Mouse (Mus musculus) liver, adult (tissue): ENCODE results near the gene Upk3a.

ENCODE experiments used
- GATA4 ChIP-seq: IDR thresholded peaks from 2 replicates; pipeline ENCODE4 v1.6.1; 2014; ENCODE audit warnings: mild to moderate bottlenecking, low read length; ENCODE audit not compliant: insufficient replicate concordance

Upk3a gene

GRCm38 (mm10) chr15:85036566-85037342 lies 19.8 kb downstream of the Upk3a start:
- peak; percentile 42; the same call in 1 of the 2 replicates for TF ChIP-seq GATA4

- TF ChIP-seq GATA4: no peak
Measured at GRCm38 (mm10) chr15:85037343-85037690, 20.4 kb downstream of the Upk3a start.

GRCm38 (mm10) chr15:85041546-85042225 lies 24.7 kb downstream of the Upk3a start:
- no peak for TF ChIP-seq GATA4

GRCm38 (mm10) chr15:85042361-85042954 lies 25.5 kb downstream of the Upk3a start:
- no peak for TF ChIP-seq GATA4

- no peak for TF ChIP-seq GATA4
Measured at GRCm38 (mm10) chr15:85043116-85043515, 26.2 kb downstream of the Upk3a start.

- no peak for TF ChIP-seq GATA4
Measured at GRCm38 (mm10) chr15:85043761-85044160, 26.8 kb downstream of the Upk3a start.

GRCm38 (mm10) chr15:85046230-85046950 lies 29.4 kb downstream of the Upk3a start:
- no peak for TF ChIP-seq GATA4

GRCm38 (mm10) chr15:85047865-85048264 lies 30.9 kb downstream of the Upk3a start:
- no peak for TF ChIP-seq GATA4

- TF ChIP-seq GATA4: no peak
Measured at GRCm38 (mm10) chr15:85049758-85050157, 32.8 kb downstream of the Upk3a start.

- no peak for TF ChIP-seq GATA4
Measured at GRCm38 (mm10) chr15:85054098-85054497, 37.2 kb downstream of the Upk3a start.

GRCm38 (mm10) chr15:85055186-85055585 lies 38.2 kb downstream of the Upk3a start:
- TF ChIP-seq GATA4: no peak

GRCm38 (mm10) chr15:85063421-85063820 lies 46.5 kb downstream of the Upk3a start:
- no peak for TF ChIP-seq GATA4

GRCm38 (mm10) chr15:85070561-85070960 lies 53.6 kb downstream of the Upk3a start:
- TF ChIP-seq GATA4: no peak
